In genomic region chr13:37358112-37358511, GRCm38 (mm10) we compare ENCODE assay signal across 14 mouse cellular contexts. TPM values are rescaled to one million over a fixed set of nuclear protein-coding genes. Genes with fewer than 3 reads are reported as not detected.
"Had no signal": no experiment of that assay in that cellular context is flagged by ENCODE, and none has a peak within 500 bp of the region (broad histone marks: within the 10 kb centered on the region; RNA-seq: fewer than 3 reads in every experiment).

No protein-coding gene starts in this region.

- H3K9ac ChIP-seq: intestine, embryonic 15.5 days; liver, embryonic 12.5 days; lung, embryonic 15.5 days; neural tube, embryonic 15.5 days had no signal

- H3K27ac ChIP-seq: intestine, embryonic 15.5 days; left cerebral cortex, adult 2 months; limb, embryonic 10.5 days; liver, embryonic 12.5 days; lung, embryonic 15.5 days; midbrain, embryonic 10.5 days; neural tube, embryonic 15.5 days; stomach, postnatal 0 days had no signal

- H3K9me3 ChIP-seq: intestine, embryonic 15.5 days; limb, embryonic 10.5 days; liver, embryonic 12.5 days; lung, embryonic 15.5 days; midbrain, embryonic 10.5 days; neural tube, embryonic 15.5 days had no signal

- H3K4me2 ChIP-seq: intestine, embryonic 15.5 days; liver, embryonic 12.5 days; lung, embryonic 15.5 days; neural tube, embryonic 15.5 days had no signal

- H3K4me1 ChIP-seq: intestine, embryonic 15.5 days; midbrain, embryonic 10.5 days had no signal

- ATAC-seq: intestine, embryonic 15.5 days; liver, embryonic 12.5 days had no signal

- DNase-seq: lung, postnatal 4 days; midbrain, embryonic 14.5 days; right cerebral cortex, adult 18-20 months; right cerebral cortex, postnatal 25 days; thymus, postnatal 4 days had no signal

- H3K27me3 ChIP-seq: intestine, embryonic 15.5 days; liver, embryonic 12.5 days; lung, embryonic 15.5 days; neural tube, embryonic 15.5 days had no signal

- H3K4me3 ChIP-seq: intestine, embryonic 15.5 days; left cerebral cortex, adult 2 months; limb, embryonic 10.5 days; liver, embryonic 12.5 days; lung, embryonic 15.5 days; midbrain, embryonic 10.5 days; myocyte; neural tube, embryonic 15.5 days had no signal

- H3K36me3 ChIP-seq: intestine, embryonic 15.5 days; limb, embryonic 10.5 days; liver, embryonic 12.5 days; lung, embryonic 15.5 days; midbrain, embryonic 10.5 days; neural tube, embryonic 15.5 days had no signal

RNA-seq across cellular contexts. Expression of gene Ly86, which starts 13.1 kb away (rescaled TPM):
- polyA plus RNA-seq: myocyte had no signal
